Mouse (Mus musculus): ENCODE data around the gene Slc36a3. TPM values are rescaled to one million over a fixed set of nuclear protein-coding genes. Genes with fewer than 3 reads are reported as not detected.

The Slc36a3 gene
- polyA plus RNA-seq, 1 experiment from 2014 or later, result not detected

DNA sequence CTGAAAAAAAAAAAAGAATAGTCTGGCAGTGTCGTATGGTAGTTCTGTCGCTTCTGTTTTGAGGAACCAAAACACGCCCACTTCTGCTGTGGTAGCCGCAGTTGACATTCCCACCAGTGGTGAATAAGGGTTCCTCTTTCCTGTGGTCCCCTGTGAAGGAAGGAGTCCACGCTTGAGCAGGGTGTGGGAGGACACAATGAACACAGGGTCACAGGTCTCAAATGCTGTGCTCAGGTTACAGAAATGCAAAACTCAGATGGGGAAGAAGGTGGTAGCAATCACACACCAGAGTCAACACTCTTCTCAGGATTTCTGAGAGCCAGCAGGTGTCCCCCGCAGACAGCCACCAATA lies 3.5 kb upstream of the Slc36a3 start:
- Histone ChIP-seq H3K4me1 (replicated peaks; ENCODE audit: control insufficient read depth, insufficient read depth, low read length) (no peaks in the 10 kb centered on the region), H3K9ac (ENCODE audit: low read length) (no peak overlapping the region), H3K9me3 (ENCODE audit: control insufficient read depth, low read length) (no peaks in the 10 kb centered on the region), H3K36me3 (ENCODE audit: control insufficient read depth, insufficient read depth, low read length) (no peaks in the 10 kb centered on the region), H3K27ac (ENCODE audit: low read depth) (no peak overlapping the region), H3K4me3 (ENCODE audit: low read depth, low read length) (no peak overlapping the region), H3K27me3 (replicated peaks; ENCODE audit: control insufficient read depth, insufficient read depth, low read length) (no peaks in the 10 kb centered on the region), H3K4me2 (ENCODE audit: low read length) (no peak overlapping the region)
- WGBS, result 72% methylated on average over 6 of the region's 6 CpGs
- DNase-seq (ENCODE audit: low spot score) (no peak), ATAC-seq (replicated peaks; ENCODE audit: low FRiP score, low TSS enrichment, low read depth) (no peak)

DNA sequence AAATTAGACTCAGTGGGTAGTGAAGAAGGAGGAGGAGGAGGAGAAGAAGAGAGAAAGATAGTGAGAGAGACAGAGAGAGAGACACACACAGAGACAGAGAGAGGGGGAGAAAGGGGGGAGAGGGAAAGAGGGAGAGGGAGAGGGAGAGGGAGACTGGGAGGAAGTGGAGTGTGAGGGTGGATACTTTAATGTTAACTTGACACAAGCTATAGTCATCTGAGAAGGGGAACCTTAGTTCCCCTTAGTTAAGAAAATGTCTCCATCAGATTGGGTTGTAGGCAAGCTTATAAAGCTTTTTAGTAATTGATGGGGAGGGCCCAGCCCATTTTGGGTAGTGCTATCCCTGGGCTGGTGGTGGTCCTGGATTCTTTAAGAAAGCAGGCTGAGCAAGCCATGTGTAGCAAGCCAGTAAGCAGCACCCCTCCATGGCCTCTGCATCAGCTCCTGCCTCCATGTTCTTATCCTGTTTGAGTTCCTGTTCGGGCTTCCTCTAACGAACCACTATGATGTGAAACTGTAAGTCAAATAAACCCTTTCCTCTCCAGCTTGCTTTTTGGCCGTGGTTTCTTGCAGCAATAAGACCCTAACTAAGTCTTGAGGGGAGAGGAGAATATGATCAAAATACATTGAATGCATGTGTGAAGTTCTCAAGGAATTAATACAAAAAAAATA lies 3.0 kb upstream of the Slc36a3 start:
- Histone ChIP-seq H3K4me2 (ENCODE audit: low read length) (no peak overlapping the region), H3K4me3 (ENCODE audit: low read depth, low read length) (no peak overlapping the region), H3K4me1 (replicated peaks; ENCODE audit: control insufficient read depth, insufficient read depth, low read length) (no peaks in the 10 kb centered on the region), H3K27ac (ENCODE audit: low read depth) (no peak overlapping the region), H3K36me3 (ENCODE audit: control insufficient read depth, insufficient read depth, low read length) (no peaks in the 10 kb centered on the region), H3K27me3 (replicated peaks; ENCODE audit: control insufficient read depth, insufficient read depth, low read length) (no peaks in the 10 kb centered on the region), H3K9me3 (ENCODE audit: control insufficient read depth, low read length) (no peaks in the 10 kb centered on the region), H3K9ac (ENCODE audit: low read length) (no peak overlapping the region)
- no peak for DNase-seq (ENCODE audit: low spot score)
- 51% methylated on average over 3 of the region's 3 CpGs for WGBS
- ATAC-seq (replicated peaks; ENCODE audit: low FRiP score, low TSS enrichment, low read depth), result no peak

DNA sequence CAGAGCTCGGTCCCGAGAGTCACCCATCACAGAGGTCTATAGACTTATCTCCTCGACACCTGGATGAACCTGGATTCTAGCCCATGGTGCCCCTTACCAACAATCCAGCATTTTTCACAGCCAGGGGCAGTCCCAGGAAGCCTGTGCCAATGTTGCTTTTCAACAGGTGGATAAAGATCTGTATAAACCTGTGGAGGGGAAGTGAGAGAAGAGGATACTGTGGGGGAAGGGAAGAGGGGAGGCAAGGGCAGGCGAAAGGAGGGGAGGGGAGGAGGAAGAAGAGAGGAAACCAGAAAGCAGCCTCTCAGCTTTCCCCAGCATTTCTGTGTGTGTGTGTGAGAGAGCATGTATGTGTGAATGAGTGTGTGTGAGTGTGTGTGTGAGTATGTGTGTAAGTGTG lies 3.0 kb downstream of the Slc36a3 start:
- Histone ChIP-seq H3K36me3 (ENCODE audit: control insufficient read depth, insufficient read depth, low read length) (no peaks in the 10 kb centered on the region), H3K4me2 (ENCODE audit: low read length) (no peak overlapping the region), H3K4me3 (ENCODE audit: low read depth, low read length) (no peak overlapping the region), H3K27me3 (replicated peaks; ENCODE audit: control insufficient read depth, insufficient read depth, low read length) (no peaks in the 10 kb centered on the region), H3K27ac (ENCODE audit: low read depth) (no peak overlapping the region), H3K9ac (ENCODE audit: low read length) (no peak overlapping the region), H3K9me3 (ENCODE audit: control insufficient read depth, low read length) (no peaks in the 10 kb centered on the region), H3K4me1 (replicated peaks; ENCODE audit: control insufficient read depth, insufficient read depth, low read length) (no peaks in the 10 kb centered on the region)
- 83% methylated on average over 4 of the region's 4 CpGs for WGBS
- ATAC-seq (replicated peaks; ENCODE audit: low FRiP score, low TSS enrichment, low read depth) (no peak), DNase-seq (ENCODE audit: low spot score) (no peak)

DNA sequence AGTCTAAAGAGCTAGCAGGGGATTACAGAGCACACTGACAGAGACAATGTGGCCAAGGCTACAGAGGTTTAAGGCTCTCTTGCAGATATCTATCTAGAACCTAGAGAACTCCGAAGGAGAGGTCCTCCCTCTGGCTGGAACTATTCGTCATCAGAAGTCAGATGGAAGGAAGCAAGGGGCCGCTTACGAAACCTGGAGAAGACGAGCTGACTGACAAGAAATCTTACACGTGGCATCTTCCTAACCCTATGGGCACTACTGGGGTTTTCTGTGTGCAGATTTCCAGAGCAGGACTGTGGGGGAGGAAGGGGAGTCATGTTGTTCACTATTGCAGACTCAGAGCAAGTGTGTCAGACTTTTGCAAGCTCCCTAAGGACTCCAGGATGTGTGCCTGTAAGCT lies 4.1 kb downstream of the Slc36a3 start:
- H3K36me3 ChIP-seq (ENCODE audit: control insufficient read depth, insufficient read depth, low read length), result no peaks in the 10 kb centered on the region
- ATAC-seq (replicated peaks; ENCODE audit: low FRiP score, low TSS enrichment, low read depth), result no peak
- 61% methylated on average over 6 of the region's 6 CpGs for WGBS

DNA sequence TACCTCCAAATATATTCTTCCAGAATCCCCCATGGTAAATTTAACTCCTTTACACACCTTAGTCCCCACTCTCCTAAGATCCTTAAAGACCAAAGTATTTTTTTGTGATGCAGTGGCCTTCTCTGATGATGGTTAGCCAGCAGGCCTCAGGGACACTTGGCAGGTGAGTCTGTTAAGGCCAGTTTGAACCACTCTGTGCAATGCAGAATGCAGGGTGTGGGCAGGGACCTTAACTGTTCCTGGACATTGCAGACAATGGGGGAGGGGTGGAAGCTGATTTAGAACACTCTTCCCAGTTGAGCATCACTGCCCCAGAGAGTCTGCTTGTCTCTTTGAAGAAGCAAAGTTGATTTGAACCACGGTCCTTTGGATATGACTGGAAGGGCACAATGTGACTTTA lies 4.7 kb downstream of the Slc36a3 start:
- no peak for ATAC-seq (replicated peaks; ENCODE audit: low FRiP score, low TSS enrichment, low read depth)
- H3K4me2 ChIP-seq (ENCODE audit: low read length), result no peak overlapping the region
- WGBS, result 78% methylated on average over 1 of the region's 1 CpGs

More for the DNA sequence above, 4.1 kb downstream of the Slc36a3 start:
- H3K4me2 ChIP-seq (ENCODE audit: low read length), result no peak overlapping the region
- no peak overlapping the region for H3K27ac ChIP-seq (ENCODE audit: low read depth)
- no peaks in the 10 kb centered on the region for H3K9me3 ChIP-seq (ENCODE audit: control insufficient read depth, low read length)
- no peaks in the 10 kb centered on the region for H3K4me1 ChIP-seq (replicated peaks; ENCODE audit: control insufficient read depth, insufficient read depth, low read length)
- no peak for DNase-seq (ENCODE audit: low spot score)
- H3K27me3 ChIP-seq (replicated peaks; ENCODE audit: control insufficient read depth, insufficient read depth, low read length), result no peaks in the 10 kb centered on the region
- no peak overlapping the region for H3K4me3 ChIP-seq (ENCODE audit: low read depth, low read length)
- H3K9ac ChIP-seq (ENCODE audit: low read length), result no peak overlapping the region

DNA sequence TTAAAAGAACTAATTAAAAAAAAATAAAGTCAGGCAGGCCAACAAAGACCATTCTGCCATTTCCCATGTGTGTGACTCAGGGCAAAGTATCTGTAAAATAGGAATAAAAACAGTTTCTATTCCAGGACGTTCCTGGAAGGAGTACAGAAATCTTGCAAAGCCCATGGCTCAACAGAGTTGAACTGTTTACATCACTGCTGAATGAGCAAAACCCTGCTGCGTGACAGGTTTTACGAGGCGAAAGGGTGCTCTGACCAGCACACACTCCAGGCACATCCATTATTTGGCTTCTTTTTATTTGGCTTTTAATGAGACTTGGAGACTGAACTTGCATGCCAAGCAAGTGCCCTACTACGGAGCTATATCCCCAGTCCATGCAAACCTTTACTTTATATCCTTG lies 7.5 kb downstream of the Slc36a3 start:
- no peak for ATAC-seq (replicated peaks; ENCODE audit: low FRiP score, low TSS enrichment, low read depth)
- H3K4me3 ChIP-seq (ENCODE audit: low read depth, low read length), result no peak overlapping the region
- no peaks in the 10 kb centered on the region for H3K4me1 ChIP-seq (replicated peaks; ENCODE audit: control insufficient read depth, insufficient read depth, low read length)
- no peak overlapping the region for H3K4me2 ChIP-seq (ENCODE audit: low read length)
- no peak overlapping the region for H3K27ac ChIP-seq (ENCODE audit: low read depth)
- no peak overlapping the region for H3K9ac ChIP-seq (ENCODE audit: low read length)
- WGBS, result 46% methylated on average over 5 of the region's 5 CpGs
- no peak for DNase-seq (ENCODE audit: low spot score)
- H3K9me3 ChIP-seq (ENCODE audit: control insufficient read depth, low read length), result no peaks in the 10 kb centered on the region
- no peaks in the 10 kb centered on the region for H3K36me3 ChIP-seq (ENCODE audit: control insufficient read depth, insufficient read depth, low read length)
- H3K27me3 ChIP-seq (replicated peaks; ENCODE audit: control insufficient read depth, insufficient read depth, low read length), result no peaks in the 10 kb centered on the region

More for the DNA sequence above, 4.7 kb downstream of the Slc36a3 start:
- no peak overlapping the region for H3K27ac ChIP-seq (ENCODE audit: low read depth)
- H3K36me3 ChIP-seq (ENCODE audit: control insufficient read depth, insufficient read depth, low read length), result no peaks in the 10 kb centered on the region
- H3K9ac ChIP-seq (ENCODE audit: low read length), result no peak overlapping the region
- no peaks in the 10 kb centered on the region for H3K9me3 ChIP-seq (ENCODE audit: control insufficient read depth, low read length)
- H3K4me1 ChIP-seq (replicated peaks; ENCODE audit: control insufficient read depth, insufficient read depth, low read length), result no peaks in the 10 kb centered on the region
- H3K4me3 ChIP-seq (ENCODE audit: low read depth, low read length), result no peak overlapping the region
- no peak for DNase-seq (ENCODE audit: low spot score)
- H3K27me3 ChIP-seq (replicated peaks; ENCODE audit: control insufficient read depth, insufficient read depth, low read length), result no peaks in the 10 kb centered on the region

DNA sequence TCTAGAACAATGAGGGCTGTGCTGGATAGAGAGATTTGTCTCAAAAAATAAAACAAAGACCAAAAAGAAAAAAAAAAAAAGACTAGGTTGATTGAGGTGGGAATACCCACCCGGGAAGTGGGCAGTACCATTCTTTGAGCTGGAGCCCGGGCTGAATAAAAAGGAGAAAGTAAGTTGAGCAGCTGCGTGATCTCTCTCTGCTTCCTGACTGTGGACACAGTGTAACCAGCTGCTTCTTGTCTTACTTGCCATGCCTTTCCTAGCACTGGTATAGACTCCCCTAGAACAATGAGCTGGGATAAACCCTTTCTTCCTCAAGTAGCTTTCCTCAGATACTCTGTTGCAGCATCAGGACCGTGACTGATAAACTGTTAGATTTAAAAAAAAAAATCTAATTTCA lies 10.0 kb downstream of the Slc36a3 start:
- Histone ChIP-seq H3K27ac (ENCODE audit: low read depth) (no peak overlapping the region), H3K4me1 (replicated peaks; ENCODE audit: control insufficient read depth, insufficient read depth, low read length) (no peaks in the 10 kb centered on the region), H3K9ac (ENCODE audit: low read length) (no peak overlapping the region), H3K36me3 (ENCODE audit: control insufficient read depth, insufficient read depth, low read length) (no peaks in the 10 kb centered on the region), H3K27me3 (replicated peaks; ENCODE audit: control insufficient read depth, insufficient read depth, low read length) (no peaks in the 10 kb centered on the region), H3K4me3 (ENCODE audit: low read depth, low read length) (no peak overlapping the region), H3K9me3 (ENCODE audit: control insufficient read depth, low read length) (no peaks in the 10 kb centered on the region), H3K4me2 (ENCODE audit: low read length) (no peak overlapping the region)
- no peak for DNase-seq (ENCODE audit: low spot score)
- ATAC-seq (replicated peaks; ENCODE audit: low FRiP score, low TSS enrichment, low read depth), result no peak
- 84% methylated on average over 4 of the region's 4 CpGs for WGBS

DNA sequence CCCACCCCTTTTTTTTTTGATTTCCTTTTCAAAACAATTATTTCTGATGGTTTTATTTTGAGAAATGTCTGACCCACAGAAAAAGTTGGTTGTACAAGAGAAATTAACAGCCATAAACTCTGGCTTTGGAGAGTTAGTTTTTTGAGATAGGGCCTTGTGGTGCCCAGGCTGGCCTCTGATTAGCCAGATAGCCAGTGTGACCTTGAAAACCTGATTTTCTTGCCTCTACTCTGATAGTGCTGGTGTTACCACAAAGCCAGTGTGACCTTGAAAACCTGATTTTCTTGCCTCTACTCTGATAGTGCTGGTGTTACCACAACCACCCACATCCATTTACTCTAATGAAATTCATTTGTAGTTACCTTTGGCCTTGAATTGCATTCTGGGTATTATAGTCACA lies 13.9 kb downstream of the Slc36a3 start:
- Histone ChIP-seq H3K36me3 (ENCODE audit: control insufficient read depth, insufficient read depth, low read length) (no peaks in the 10 kb centered on the region), H3K4me2 (ENCODE audit: low read length) (no peak overlapping the region), H3K27me3 (replicated peaks; ENCODE audit: control insufficient read depth, insufficient read depth, low read length) (no peaks in the 10 kb centered on the region), H3K4me3 (ENCODE audit: low read depth, low read length) (no peak overlapping the region), H3K9me3 (ENCODE audit: control insufficient read depth, low read length) (no peaks in the 10 kb centered on the region), H3K4me1 (replicated peaks; ENCODE audit: control insufficient read depth, insufficient read depth, low read length) (no peaks in the 10 kb centered on the region), H3K27ac (ENCODE audit: low read depth) (no peak overlapping the region), H3K9ac (ENCODE audit: low read length) (no peak overlapping the region)
- ATAC-seq (replicated peaks; ENCODE audit: low FRiP score, low TSS enrichment, low read depth) (no peak), DNase-seq (ENCODE audit: low spot score) (no peak)

DNA sequence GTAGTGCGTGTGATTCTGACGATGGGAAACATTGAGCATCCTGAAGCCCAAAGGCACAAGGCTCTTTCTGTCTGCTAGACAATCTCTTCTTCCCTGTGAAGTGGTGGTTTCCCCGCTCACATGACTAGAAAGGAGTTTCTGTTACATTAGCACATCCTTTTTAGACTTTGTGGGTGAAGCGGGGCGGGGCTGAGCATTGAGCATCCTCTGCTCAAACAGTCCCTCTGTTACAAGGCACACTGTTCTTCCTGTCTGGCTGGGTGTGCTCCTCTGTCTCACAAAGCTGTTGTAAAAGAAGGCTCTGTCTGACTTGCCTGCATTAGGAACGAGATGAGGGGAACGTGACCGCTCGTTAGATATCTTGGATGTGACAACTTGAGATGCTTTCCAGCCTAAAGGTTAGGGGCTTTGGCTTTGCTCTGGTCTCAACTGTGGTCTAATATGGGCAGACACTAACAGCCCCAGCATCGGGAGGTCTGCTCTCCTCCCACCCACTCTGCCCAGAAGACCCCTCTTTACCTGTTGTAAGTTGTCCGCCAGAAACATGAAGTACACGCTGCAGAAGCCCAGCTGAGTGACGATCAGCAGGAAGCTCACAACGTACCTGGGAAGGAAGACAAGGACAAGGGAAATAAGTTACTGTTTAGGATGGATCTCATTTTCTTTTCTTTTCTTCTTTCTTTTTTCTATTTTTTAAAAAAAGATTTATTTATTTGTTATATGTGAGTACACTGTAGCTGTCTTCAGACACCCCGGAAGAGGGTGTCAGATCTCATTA lies 14.5 kb downstream of the Slc36a3 start:
- H3K27me3 ChIP-seq (replicated peaks; ENCODE audit: control insufficient read depth, insufficient read depth, low read length), result no peaks in the 10 kb centered on the region
- no peak overlapping the region for H3K4me2 ChIP-seq (ENCODE audit: low read length)
- no peak overlapping the region for H3K4me3 ChIP-seq (ENCODE audit: low read depth, low read length)
- no peak for ATAC-seq (replicated peaks; ENCODE audit: low FRiP score, low TSS enrichment, low read depth)
- no peak overlapping the region for H3K9ac ChIP-seq (ENCODE audit: low read length)
- DNase-seq (ENCODE audit: low spot score), result no peak
- H3K9me3 ChIP-seq (ENCODE audit: control insufficient read depth, low read length), result no peaks in the 10 kb centered on the region
- no peaks in the 10 kb centered on the region for H3K36me3 ChIP-seq (ENCODE audit: control insufficient read depth, insufficient read depth, low read length)
- H3K4me1 ChIP-seq (replicated peaks; ENCODE audit: control insufficient read depth, insufficient read depth, low read length), result no peaks in the 10 kb centered on the region
- WGBS, result 75% methylated on average over 15 of the region's 15 CpGs
- H3K27ac ChIP-seq (ENCODE audit: low read depth), result no peak overlapping the region

Data from intestine, embryonic 14.5 days (tissue).